Mouse (Mus musculus) lung, postnatal 4 days (tissue): ENCODE measurements around the gene Rbm38.

Experiments
- DNase-seq, 2 experiments: peaks; one replicate each; pipeline ENCODE4 v3.0.0; 2021

The Rbm38 gene

DNA sequence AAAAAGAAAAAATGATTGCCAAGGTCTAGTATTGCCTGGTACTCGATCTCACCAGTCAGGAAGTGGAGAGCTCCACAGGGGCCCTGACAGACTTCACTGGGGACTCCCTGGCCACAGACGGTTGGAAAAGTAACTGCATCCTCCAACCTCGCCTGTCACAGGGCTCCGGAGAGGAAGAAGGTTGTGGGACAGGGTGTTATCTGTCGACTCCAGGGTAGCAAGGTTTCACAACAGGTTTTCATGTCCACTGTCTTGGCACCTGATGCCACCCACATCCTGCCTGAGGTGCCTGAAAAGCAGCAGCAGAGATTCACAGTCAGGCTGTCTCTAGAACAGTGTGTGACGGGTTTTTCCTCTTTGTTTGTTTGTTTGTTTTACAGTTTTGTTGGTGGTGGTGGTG, 2.4 kb upstream of the Rbm38 start:
- no peak for DNase-seq

DNA sequence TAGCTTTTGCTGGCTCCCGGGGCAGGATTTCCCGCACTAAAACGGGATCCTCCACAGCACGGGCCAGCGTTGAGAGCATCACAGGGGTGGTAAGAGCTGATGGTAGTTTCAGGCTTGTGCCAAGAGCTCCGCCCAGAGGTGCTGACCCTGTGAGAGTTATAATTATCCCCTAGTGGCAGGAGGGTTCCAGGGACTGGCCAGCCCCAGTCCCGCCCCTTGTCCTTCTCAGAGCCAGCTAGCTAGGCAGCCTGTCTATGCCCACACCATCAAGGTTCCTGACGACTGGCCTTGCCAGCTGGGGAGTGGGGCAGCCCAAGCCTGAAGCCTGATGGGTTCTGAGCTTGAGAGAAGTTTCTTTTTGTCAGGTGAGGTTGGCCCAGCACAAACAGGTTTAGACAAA, 1.7 kb upstream of the Rbm38 start:
- DNase-seq, result no peak

DNA sequence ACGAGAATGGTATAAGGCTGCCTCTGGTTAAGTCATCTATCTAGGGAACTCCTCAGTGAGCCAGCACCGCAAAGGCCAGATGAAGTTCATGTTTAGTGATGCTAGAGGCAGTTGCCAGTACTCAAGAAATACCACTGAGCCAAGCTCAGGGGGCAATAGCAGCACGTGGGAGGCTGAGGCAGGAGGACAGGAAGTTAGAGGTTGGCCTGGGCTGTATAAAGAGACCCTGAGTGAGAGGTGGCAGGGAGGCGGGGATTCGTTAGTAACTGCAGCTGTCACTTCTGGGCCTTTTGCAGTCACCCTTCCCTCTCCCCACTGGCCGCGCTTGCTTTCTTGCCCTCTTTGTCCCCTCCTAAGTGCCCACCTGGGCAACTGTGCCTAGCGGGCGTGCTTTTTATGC, 976 bp upstream of the Rbm38 start:
- DNase-seq, result no peak

DNA sequence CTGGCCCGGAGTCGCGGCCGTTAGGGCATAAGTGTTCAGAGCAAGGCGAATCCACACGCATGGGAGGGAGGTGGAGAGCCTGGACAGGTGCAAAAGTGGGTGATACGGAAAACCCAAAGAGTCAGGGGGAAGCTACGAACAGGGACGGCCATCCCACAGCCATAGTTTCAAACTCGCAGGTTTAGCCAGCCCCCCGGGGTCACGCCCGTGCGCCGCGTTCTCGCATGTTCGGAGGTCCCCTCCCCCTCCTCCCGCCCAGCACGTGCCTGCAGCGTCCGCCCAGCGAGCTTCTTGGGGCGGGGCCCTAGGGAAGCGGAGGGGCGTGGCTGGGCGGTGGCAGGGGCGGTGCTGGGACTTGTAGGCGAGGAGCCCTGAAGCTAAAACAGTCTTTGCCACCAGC, 508 bp upstream of the Rbm38 start:
- DNase-seq, result peak; percentile 93

DNA sequence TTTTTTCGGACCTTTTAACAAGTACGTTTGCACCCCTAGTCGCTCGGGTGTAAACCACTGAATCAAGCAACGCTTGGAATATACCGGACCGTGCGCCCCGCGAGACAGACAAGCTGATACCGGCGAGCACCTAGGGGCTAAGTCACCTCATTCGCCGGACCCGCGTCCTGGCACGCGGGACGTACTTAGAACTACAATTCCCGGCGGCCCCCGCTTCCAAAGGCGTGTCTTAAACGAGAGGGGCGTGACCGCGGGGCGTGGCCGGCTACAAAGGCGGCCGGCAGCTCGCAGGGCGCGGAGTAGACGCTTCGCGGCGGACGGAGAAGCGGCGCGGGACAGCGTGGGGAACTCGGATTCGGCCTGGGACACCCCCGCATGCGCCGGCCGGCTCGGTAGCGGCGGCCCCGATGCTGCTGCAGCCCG, 1.3 kb downstream of the Rbm38 start:
- DNase-seq, result peak; percentile 93 to 94

DNA sequence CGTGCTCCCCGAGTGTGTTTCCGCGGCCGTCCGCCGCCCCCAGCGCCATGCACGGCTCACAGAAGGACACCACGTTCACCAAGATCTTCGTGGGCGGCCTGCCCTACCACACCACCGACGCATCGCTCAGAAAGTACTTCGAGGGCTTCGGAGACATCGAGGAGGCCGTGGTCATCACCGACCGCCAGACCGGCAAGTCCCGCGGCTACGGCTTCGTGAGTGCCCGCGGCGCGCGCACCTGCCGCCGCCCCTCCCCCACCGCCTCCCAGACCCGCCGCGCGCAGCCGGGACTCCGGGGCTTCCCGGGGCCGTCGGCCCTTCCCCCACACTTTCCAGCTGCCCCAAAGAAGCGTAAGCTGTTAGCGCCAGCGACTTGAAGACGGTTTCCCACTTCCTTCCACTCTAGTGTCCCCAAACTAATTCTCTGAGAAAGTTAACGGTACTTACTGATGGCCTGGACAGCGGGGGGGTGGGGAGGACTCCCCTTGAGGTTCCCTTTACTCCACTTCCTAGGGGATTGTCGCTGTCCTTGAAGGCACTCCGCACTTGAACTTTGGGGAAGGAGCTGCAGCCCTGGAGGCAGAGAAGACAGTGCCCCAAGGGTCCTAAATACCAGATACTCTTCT, 1.9 kb downstream of the Rbm38 start:
- DNase-seq, result peak in 1 of 2 experiments; percentile 54

DNA sequence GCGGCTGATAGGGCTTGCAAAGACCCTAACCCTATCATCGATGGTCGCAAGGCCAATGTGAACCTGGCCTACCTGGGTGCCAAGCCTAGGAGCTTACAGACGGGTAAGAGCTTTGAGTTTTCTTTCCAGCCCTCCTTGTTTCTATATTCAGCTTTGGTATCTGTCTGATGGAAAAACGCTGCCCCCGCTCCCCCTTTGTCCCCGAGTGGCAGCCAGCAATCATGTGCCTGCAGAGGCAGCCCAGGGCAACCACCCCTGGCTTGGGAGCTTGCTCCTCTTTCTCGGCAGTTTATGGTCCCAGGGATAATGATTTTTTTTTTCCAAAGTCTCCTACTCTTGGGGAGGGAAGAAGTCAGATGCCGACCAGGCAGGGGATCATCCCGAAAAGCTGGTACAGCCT, 2.5 kb downstream of the Rbm38 start:
- no peak for DNase-seq

DNA sequence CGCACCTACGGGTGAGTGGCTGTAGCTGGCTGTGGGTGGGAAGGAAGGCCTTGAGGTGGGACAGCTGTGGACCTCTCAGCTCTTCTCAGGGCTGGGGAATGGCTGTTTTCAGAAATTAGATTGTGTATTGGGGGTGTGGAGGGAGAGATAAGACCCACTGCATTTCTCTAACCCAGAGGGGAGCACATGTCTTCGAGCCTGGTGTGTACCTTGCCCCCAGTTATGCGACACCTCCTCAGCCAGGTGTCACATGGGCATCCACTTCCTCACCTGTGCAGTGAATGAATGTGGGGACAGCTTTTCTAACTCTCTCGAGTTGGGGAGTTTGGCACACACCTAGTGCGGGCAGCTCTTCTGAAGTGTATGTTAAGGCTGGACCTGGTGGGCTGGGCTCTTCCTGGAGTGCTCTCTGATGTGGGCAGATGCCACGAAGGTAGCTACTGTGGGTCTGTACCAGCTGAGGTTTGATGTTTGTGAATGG, 3.1 kb downstream of the Rbm38 start:
- no peak for DNase-seq

DNA sequence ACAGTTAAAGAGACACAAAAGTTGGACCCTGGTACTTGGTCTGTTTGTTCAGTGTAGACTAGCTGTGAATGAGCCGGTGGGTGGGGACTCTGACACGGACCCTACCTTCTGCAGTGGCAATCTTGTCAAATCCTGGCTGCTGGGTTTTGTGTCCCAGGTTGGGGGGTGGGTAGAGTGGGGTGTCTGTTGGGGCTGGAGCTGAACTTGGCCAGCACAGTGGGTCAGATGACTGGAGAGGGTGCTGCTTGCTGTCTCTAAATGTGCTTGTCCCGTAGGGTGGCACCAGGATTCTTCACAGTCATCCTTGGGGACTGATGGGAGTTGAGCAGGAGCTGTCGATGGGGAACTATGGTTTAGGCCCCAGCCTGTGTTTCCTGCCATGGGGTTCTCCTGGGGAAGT, 3.7 kb downstream of the Rbm38 start:
- no peak for DNase-seq

DNA sequence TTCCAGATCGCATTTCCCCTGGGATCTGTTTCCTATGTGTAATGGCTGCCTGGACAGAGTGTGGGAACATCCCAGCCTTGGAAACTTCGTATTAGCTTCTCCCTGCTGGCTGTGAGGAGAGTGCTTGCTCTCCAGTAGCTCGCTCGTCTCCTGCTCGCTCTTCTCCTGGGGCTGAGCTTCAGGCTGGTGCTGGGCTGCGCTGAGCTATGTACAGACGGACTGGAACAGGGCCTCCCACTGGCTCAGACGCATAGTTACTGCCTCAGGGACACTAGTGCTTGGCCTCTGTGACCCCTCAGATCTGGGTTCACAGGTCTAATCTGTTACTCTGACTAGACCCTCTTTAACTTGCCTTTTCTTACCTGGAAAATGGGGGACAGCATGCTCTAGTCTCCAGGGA, 4.1 kb downstream of the Rbm38 start:
- DNase-seq, result no peak

DNA sequence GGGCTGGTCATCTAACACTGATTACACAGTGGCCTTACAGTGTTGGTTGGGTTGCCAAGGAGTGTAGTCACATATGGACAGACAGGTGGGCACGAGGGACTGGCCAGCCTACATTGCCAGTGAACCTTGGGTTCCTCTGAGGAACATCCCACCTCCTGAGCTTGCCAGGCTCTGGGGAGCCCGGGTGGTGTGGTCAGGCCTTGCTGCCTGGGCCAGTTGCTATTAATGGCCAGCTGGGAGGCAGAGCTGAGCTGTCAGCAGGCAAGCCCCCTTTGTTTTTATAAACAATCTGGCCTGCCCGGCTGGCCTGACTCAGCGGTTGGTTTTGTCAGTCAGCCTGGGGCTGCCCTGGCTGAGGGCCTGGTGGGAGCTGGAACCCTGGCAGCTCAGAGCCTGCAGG, 4.6 kb downstream of the Rbm38 start:
- DNase-seq, result peak; percentile 46 to 62

DNA sequence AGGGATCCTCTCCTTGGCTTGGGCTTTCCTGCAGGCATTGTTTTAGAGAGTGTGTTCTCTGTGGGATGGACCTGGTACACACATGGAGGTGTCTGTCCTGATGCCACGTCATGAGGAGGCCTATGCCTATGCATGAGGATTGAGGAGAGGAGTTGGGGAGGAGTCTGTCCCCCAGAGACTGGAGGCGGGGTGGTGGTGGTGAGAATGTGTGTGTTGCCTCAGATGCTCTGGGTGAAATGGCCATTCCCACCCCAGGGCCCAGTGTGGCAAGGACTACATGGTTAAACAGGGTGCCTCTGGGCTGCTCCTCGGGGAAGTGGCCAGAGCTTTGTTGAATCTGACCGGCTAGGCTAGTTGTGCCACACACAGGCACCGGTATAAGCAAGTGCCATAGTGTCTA, 6.0 kb downstream of the Rbm38 start:
- peak in 1 of 2 experiments; percentile 11 for DNase-seq

DNA sequence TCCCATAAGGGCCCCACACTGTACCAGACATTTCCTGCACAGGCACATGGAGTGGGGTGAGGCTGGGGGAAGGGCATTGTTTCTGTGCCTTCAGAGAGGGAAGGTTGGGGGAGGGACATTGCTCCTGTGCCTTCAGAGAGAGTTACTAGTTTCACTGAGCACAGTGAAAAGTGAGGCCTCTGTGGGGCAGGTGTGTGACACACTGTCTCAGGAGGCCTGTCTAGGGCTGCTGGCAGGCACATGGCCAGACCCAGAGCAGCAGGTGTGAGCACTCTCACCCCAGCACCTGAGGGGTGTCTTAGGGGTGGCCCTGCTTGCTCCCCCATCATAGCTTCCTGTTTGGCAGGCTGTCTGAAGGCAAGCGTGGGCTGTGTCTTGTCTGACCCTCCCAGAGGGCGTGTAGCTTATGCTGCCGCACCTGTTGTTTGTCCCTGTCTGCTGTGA, 6.4 kb downstream of the Rbm38 start:
- DNase-seq, result peak; percentile 40 to 72

DNA sequence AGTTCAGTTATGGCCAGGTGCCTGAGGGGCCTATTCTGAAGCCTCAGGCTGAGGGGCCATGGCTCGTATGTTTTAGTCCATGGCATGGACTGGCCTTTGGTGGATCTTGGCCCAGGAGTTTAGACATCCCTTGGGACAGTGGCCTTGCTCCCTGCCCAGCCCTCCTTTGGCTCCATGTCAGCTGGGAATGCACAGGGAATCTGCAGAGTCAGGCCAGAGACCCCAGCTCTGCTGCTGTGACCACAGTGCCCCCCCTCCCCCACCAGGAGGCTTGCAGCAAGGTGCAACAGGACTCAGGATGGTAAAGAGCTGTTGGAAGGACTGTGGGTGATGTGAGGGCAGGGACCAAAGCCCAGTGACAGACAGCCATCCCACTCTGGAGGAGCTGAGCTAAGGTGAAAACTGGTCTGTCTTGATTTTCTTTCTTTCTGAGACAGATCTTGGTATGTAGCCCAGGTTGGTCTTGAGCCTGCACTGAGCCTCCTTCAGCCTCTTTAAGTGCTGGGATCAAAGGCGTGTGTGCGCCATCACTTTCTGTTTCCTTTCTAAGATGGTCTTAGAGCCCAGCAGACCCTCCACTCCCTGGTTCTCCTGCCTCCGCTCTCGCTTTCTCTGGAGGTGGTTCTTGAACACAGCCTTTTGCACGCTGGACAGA, 7.0 kb downstream of the Rbm38 start:
- DNase-seq, result peak in 1 of 2 experiments; percentile 51

DNA sequence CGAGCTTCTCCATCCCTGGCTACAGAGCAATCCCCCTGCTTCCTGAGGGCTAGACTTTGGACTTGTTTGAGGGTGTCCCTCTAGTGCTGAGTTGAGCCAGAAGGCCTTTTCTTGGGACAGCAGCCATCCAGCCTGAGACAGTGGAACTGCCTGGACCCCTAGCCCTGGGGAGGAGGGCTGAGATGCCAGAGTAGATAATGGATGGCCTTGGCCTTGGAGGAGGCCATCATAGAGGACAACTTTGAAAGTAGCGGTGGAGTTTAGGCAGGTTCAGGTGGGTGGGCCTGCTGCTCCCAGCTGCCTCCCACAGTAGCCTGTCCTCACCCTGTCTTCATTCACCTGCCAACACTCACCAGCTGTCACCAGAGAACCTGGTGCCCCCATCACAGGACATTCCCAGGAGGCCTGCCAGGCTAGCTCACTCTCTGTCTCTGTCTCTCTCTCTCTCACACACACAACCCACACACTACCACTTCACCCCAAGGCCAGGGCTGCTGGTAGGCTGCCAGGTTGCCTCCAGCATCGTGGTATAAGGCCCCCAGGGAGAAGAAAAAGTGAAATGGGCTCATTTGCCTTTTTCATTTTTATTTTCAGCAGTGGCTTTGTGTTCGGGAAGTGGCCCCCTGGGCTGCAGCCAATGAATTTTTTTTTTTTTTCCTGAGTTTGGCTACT, 7.7 kb downstream of the Rbm38 start:
- peak in 1 of 2 experiments; percentile 28 for DNase-seq

DNA sequence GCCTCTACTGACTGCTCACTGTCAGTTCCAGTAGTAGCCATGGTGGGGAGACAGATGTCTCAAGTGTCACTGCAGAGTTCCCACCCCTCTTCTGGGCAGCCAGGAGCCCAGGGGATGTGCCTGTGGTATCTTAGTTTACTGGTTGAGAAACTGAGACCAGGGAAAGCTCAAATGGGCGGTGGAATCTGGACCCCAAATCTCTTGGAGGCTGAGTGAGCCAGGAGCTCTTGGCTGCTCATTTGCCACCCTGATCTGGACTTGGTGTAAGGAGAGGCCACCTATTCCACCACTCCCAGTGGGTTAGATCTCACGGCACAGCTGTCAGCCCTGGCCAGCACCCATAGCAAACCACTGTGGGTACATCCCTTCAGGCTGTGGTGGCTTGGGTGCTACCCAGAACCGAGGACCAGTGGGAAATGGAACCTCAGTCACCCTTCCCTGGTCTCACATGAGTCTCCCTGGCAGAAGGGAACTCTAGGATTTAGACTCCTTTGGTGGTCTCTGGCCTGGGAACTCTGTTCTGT, 8.3 kb downstream of the Rbm38 start:
- no peak for DNase-seq

DNA sequence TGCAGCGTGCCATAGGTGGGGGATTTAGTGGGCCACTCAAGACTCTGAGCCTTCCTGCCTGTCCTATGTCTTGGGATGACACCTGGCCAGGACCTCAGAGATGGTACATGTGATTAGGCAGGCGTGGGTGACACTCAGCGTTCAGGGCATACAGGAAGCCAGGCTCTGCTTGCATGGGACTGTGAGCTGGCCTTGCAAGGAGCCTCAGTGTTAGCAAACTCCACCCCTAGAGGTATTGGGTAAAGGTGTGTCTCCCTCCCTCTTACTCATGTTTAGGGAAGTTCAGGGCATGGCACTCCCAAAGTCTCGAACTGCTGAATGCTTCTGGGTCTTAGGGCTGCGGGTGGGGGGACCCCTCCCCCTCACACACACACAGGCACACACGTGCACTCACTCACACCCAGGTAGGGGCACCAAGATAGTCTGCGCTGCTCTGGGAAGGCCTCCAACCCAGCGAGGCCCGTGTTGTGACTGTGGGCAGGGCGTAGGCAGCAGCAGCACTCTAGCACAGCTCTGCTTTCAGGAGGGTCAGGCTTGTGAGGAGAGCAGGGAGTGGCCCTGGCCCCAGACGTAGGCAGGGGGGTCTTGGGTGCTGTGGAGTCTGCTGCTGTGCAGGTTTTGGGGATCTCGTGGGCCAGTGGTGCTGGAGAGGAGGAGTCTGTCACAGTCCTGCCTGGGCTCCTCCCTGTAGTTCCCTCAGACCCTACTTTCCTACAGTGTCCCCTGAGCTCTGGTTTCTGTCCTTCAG, 10.5 kb downstream of the Rbm38 start:
- DNase-seq, result peak in 1 of 2 experiments; percentile 21

DNA sequence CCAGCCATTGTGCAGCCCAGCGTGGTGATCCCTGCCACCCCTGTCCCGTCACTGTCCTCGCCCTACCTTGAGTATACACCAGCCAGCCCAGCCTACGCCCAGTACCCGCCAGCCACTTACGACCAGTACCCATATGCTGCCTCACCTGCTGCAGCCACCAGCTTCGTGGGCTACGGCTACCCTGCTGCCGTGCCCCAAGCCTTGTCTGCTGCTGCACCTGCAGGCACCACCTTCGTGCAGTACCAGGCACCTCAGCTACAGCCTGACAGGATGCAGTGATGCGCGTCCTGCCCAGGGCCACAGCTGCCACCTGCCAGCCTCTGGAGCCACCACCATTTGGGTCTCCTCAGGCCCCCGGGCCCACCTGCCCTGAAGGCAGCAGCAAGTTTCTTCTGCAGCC, 13.2 kb downstream of the Rbm38 start:
- no peak for DNase-seq

DNA sequence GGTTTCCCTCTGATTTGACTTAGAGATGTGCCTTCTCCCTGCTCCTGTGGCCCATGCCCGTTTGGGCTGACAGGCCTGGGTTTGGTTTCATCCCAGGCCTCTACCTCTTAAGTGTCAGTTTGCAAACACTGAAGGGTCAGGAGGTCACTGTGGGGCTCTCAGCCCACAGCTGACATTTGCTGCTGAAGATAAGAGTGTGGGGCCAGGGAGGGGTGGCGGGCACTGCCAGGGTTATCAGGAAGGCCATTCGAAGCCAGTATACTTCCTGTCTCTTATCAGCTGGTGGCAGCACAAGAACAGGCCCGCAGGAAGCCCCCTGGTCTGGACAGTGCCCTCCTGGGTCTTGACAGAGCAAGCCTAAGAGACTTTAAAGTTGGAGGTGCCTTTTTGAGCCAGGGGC, 14.7 kb downstream of the Rbm38 start:
- DNase-seq, result peak; percentile 32 to 58

DNA sequence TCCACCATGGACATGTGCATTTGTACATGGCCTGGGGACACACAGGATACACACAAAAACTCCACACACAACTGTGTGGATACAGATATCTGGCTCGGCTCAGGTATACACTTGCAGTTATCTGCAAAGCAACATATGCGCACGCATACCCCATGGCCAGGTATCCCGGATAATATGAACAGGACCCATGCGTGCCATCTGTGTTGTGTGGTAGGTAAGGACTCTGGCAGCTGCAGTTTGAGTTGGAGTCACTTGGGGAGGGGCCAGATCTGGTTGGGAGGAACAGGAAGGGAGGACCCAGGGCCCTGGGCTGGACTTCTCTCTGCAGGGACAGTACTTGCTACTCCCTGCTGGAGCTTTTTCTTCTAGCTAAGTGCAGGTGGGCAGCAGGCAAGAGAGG, 15.4 kb downstream of the Rbm38 start:
- DNase-seq, result no peak

DNA sequence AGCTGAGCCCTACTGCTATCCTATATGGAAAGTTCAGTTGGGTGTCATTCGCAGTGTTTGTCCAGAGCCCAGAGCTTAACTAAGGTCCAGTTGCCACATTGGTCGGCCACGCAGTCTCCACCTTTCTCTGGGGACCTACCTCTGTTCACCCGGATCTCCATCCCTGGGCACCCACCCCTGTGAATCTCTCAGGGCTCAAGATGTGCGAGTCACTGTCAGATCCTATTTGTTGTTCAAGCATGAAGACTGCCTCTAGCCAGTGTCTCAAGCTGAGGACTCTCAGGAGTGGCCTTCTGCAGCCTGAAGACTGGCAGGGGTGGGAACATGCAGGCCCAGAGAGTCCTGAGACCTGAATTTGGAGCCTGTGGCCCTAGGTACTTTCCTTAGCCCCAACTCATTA, 15.8 kb downstream of the Rbm38 start:
- DNase-seq, result no peak

DNA sequence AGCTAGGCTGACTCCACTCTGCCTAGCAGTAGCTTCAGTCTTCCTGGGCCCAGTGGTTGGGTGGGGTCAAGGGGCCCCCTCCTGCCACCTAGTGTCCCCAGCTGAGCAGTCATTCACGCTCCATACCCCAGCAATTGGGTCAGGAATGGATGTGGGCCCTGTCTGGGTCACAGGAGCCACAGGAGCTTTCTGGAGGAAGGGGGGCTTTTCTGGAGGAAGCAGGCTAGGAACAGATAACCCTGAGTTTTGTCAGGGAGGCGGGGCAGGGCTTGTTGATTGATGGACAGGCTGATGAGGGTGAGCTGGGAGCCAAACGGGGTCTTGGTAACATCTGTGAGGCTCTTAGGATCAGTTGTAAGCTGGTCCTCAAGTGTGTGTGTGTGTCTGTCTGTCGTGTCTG, 16.3 kb downstream of the Rbm38 start:
- DNase-seq, result no peak

DNA sequence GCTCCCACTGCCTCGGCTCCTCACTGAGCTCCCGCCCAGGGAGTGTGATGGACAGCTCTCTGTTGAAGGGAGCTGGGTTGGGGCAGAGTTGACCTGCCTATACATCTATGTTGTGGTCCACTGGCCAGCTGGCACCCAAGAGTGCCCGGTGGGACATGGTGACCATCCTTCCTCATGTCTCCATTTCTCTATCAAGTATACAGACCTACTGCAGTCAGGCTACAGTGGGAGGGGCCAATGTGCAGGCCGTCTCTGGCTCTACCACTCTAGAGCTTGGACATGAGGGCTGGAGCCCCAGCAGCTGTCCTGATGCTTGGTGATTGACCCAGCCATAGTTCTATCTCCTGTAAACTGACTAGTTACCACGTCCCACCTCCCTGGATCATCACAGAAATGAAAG, 17.0 kb downstream of the Rbm38 start:
- no peak for DNase-seq
